Mouse (Mus musculus): ENCODE results near the gene Itga7.

GRCm38 (mm10) chr10:128912791-128913190, 20.8 kb upstream of the Itga7 start:
- TF ChIP-seq CTCF (conservative IDR thresholded peaks at IDR 0.05; ENCODE audit: insufficient read depth, insufficient read length, low read depth, low read length) (no peak), POLR2A (IDR thresholded peaks at IDR 0.05; ENCODE audit: low read depth, low read length) (no peak)

Measured in kidney, adult 2 months (tissue).